Mouse (Mus musculus): ENCODE data around the gene Ino80. TPM values are rescaled to one million over a fixed set of nuclear protein-coding genes. Genes with fewer than 3 reads are reported as not detected.

Ino80 gene
- polyA plus RNA-seq, 1 experiment from 2014 or later = 4.0 TPM

GRCm38 (mm10) chr2:119327942-119328526, 149.5 kb downstream of the Ino80 start:
- H3K9ac ChIP-seq = no peak overlapping the region
- WGBS = 37% methylated on average over 11 of the region's 11 CpGs
- peaks cover 55% of the 10 kb centered on the region for H3K27me3 ChIP-seq (replicated peaks)
- peak overlapping the region; percentile 96 for H3K4me2 ChIP-seq
- H3K4me1 ChIP-seq = peaks cover 38% of the 10 kb centered on the region
- H3K9me3 ChIP-seq = no peaks in the 10 kb centered on the region
- ATAC-seq (ENCODE audit: insufficient read depth, low FRiP score, low read depth) = no peak
- peak overlapping the region; percentile 52 for H3K4me3 ChIP-seq (replicated peaks)
- H3K36me3 ChIP-seq = no peaks in the 10 kb centered on the region
- peak overlapping the region; percentile 57; the same call in 1 of the 2 replicates for H3K27ac ChIP-seq

- H3K27me3 ChIP-seq (replicated peaks) = peaks cover 64% of the 10 kb centered on the region
These were observed 150.4 kb downstream of the Ino80 start for GRCm38 (mm10) chr2:119327102-119327480.

GRCm38 (mm10) chr2:119326161-119327101, 151.1 kb downstream of the Ino80 start:
- no peak for ATAC-seq (ENCODE audit: insufficient read depth, low FRiP score, low read depth)
- Histone ChIP-seq H3K4me2 (peak overlapping the region; percentile 96), H3K9me3 (no peaks in the 10 kb centered on the region), H3K36me3 (no peaks in the 10 kb centered on the region), H3K9ac (peak overlapping the region; percentile 37), H3K27ac (peak overlapping the region; percentile 55; the same call in 1 of the 2 replicates), H3K4me3 (replicated peaks) (peak overlapping the region; percentile 52), H3K27me3 (replicated peaks) (peaks cover 71% of the 10 kb centered on the region), H3K4me1 (peaks cover 54% of the 10 kb centered on the region)
- under 1% methylated on average over 61 of the region's 61 CpGs for WGBS

More at GRCm38 (mm10) chr2:119327102-119327480, 150.4 kb downstream of the Ino80 start:
- Histone ChIP-seq H3K36me3 (no peaks in the 10 kb centered on the region), H3K27ac (no peak overlapping the region), H3K4me3 (replicated peaks) (peak overlapping the region; percentile 52), H3K9ac (peak overlapping the region; percentile 25; the same call in 1 of the 2 replicates), H3K9me3 (no peaks in the 10 kb centered on the region), H3K4me2 (peak overlapping the region; percentile 96), H3K4me1 (peaks cover 48% of the 10 kb centered on the region)
- under 1% methylated on average over 30 of the region's 30 CpGs for WGBS
- no peak for ATAC-seq (ENCODE audit: insufficient read depth, low FRiP score, low read depth)

- Histone ChIP-seq H3K27me3 (replicated peaks) (peaks cover 76% of the 10 kb centered on the region), H3K9ac (peak within 1 kb of the TSS; percentile 37), H3K4me2 (peak within 1 kb of the TSS; percentile 96), H3K9me3 (no peaks in the 10 kb centered on the region), H3K4me1 (peaks cover 61% of the 10 kb centered on the region), H3K27ac (peak within 1 kb of the TSS; percentile 61), H3K4me3 (replicated peaks) (peak within 1 kb of the TSS; percentile 52), H3K36me3 (no peaks in the 10 kb centered on the region)
- 1% methylated on average over 33 of the region's 33 CpGs for WGBS
- peak; percentile 61 for ATAC-seq (ENCODE audit: insufficient read depth, low FRiP score, low read depth)
These were observed 151.8 kb downstream of the Ino80 start, which contains the start of gene Dll4 for GRCm38 (mm10) chr2:119325568-119326143. Gene Dll4 (plus strand): TSS chr2:119325784.

GRCm38 (mm10) chr2:119324576-119325318, 152.7 kb downstream of the Ino80 start:
- no peak for ATAC-seq (ENCODE audit: insufficient read depth, low FRiP score, low read depth)
- Histone ChIP-seq H3K4me2 (peak overlapping the region; percentile 96), H3K27me3 (replicated peaks) (peaks cover 78% of the 10 kb centered on the region), H3K4me3 (replicated peaks) (peak overlapping the region; percentile 52), H3K36me3 (no peaks in the 10 kb centered on the region), H3K27ac (peak overlapping the region; percentile 61), H3K4me1 (peaks cover 61% of the 10 kb centered on the region), H3K9ac (no peak overlapping the region), H3K9me3 (no peaks in the 10 kb centered on the region)
- WGBS = 1% methylated on average over 32 of the region's 32 CpGs

- Histone ChIP-seq H3K27me3 (replicated peaks) (peaks cover 78% of the 10 kb centered on the region), H3K36me3 (no peaks in the 10 kb centered on the region), H3K4me3 (replicated peaks) (peak overlapping the region; percentile 52), H3K4me1 (peaks cover 61% of the 10 kb centered on the region), H3K9ac (no peak overlapping the region), H3K4me2 (peak overlapping the region; percentile 96), H3K27ac (no peak overlapping the region), H3K9me3 (no peaks in the 10 kb centered on the region)
- 12% methylated on average over 32 of the region's 32 CpGs for WGBS
- ATAC-seq (ENCODE audit: insufficient read depth, low FRiP score, low read depth) = no peak
These were observed 153.5 kb downstream of the Ino80 start for GRCm38 (mm10) chr2:119323866-119324575.

Other genes starting within 250 kb of the Ino80 start
- gene Ppp1r14d, start 247.8 kb downstream of the Ino80 start, polyA plus RNA-seq (2015; fragmentation: Nextera tagmentation; extraction: Ambion mirVana) = 3.0 and 4.4 TPM in 2 replicates
- gene Spint1, start 240.3 kb downstream of the Ino80 start, polyA plus RNA-seq (2015; fragmentation: Nextera tagmentation; extraction: Ambion mirVana) = 74.8 and 80.2 TPM in 2 replicates
- 27.1 and 28.4 TPM in 2 replicates for gene Rhov, start 206.4 kb downstream of the Ino80 start, polyA plus RNA-seq (2015; fragmentation: Nextera tagmentation; extraction: Ambion mirVana)
- 16.4 and 18.0 TPM in 2 replicates for gene Vps18, start 188.9 kb downstream of the Ino80 start, polyA plus RNA-seq (2015; fragmentation: Nextera tagmentation; extraction: Ambion mirVana)
- gene Dll4, start 151.9 kb downstream of the Ino80 start, polyA plus RNA-seq (2015; fragmentation: Nextera tagmentation; extraction: Ambion mirVana) = 7.0 and 8.7 TPM in 2 replicates
- gene Chac1, start 126.5 kb downstream of the Ino80 start, polyA plus RNA-seq (2015; fragmentation: Nextera tagmentation; extraction: Ambion mirVana) = 1.6 TPM in 2 replicates
- 0.42 and 0.48 TPM in 2 replicates for gene Exd1, start 69.9 kb upstream of the Ino80 start, polyA plus RNA-seq (2015; fragmentation: Nextera tagmentation; extraction: Ambion mirVana)
- 68.1 and 73.6 TPM in 2 replicates for gene Chp1, start 70.0 kb upstream of the Ino80 start, polyA plus RNA-seq (2015; fragmentation: Nextera tagmentation; extraction: Ambion mirVana)
- 68.5 and 69.7 TPM in 2 replicates for gene Nusap1, start 140.6 kb upstream of the Ino80 start, polyA plus RNA-seq (2015; fragmentation: Nextera tagmentation; extraction: Ambion mirVana)
- gene Oip5, start 140.8 kb upstream of the Ino80 start, polyA plus RNA-seq (2015; fragmentation: Nextera tagmentation; extraction: Ambion mirVana) = 24.2 and 27.1 TPM in 2 replicates
- 43.0 and 46.3 TPM in 2 replicates for gene Ndufaf1, start 185.1 kb upstream of the Ino80 start, polyA plus RNA-seq (2015; fragmentation: Nextera tagmentation; extraction: Ambion mirVana)
- gene Rtf1, start 197.4 kb upstream of the Ino80 start, polyA plus RNA-seq (2015; fragmentation: Nextera tagmentation; extraction: Ambion mirVana) = 35.8 and 47.4 TPM in 2 replicates